Comparison of ENCODE assay signal across 26 mouse cellular contexts in genomic region chr1:74412711-74413110, GRCm38 (mm10). TPM values are rescaled to one million over a fixed set of nuclear protein-coding genes. Genes with fewer than 3 reads are reported as not detected.
"Had no signal": no experiment of that assay in that cellular context is flagged by ENCODE, and none has a peak within 500 bp of the region (broad histone marks: within the 10 kb centered on the region; RNA-seq: fewer than 3 reads in every experiment).

No protein-coding gene starts in this region.

- ATAC-seq: hindbrain, postnatal 0 days had no signal

- H3K27ac ChIP-seq: gastrocnemius, adult 2 months; heart, adult 2 months; heart, embryonic 13.5 days; heart, embryonic 15.5 days; hindbrain, embryonic 13.5 days; hindbrain, embryonic 15.5 days; hindbrain, postnatal 0 days; layer of hippocampus, adult 2 months; left cerebral cortex, adult 2 months; limb, embryonic 10.5 days; limb, embryonic 12.5 days; liver, embryonic 13.5 days had no signal

- H3K4me2 ChIP-seq: heart, embryonic 11.5 days; heart, embryonic 13.5 days; heart, embryonic 15.5 days; hindbrain, embryonic 13.5 days; hindbrain, embryonic 15.5 days; limb, embryonic 12.5 days; liver, embryonic 11.5 days; liver, embryonic 13.5 days had no signal

- H3K4me1 ChIP-seq: heart, embryonic 13.5 days; heart, embryonic 15.5 days; hindbrain, embryonic 13.5 days; hindbrain, embryonic 15.5 days had no signal

- DNase-seq: gastrocnemius, adult 2 months; gastrocnemius, postnatal 10 days; gastrocnemius, postnatal 36 days; heart, adult 11 months; heart, adult 2 months; heart, postnatal 14 days; heart, postnatal 36 days; kidney, adult 18-20 months; kidney, adult 8-10 months; kidney, postnatal 10 days; kidney, postnatal 25 days; kidney, postnatal 4 days; liver; liver, embryonic 13.5 days had no signal

- H3K27me3 ChIP-seq: heart, embryonic 13.5 days; heart, embryonic 15.5 days; hindbrain, embryonic 13.5 days; hindbrain, embryonic 15.5 days had no signal

- H3K36me3 ChIP-seq: heart, embryonic 13.5 days; heart, embryonic 15.5 days; hindbrain, embryonic 13.5 days; hindbrain, embryonic 15.5 days; limb, embryonic 10.5 days; limb, embryonic 12.5 days; liver, embryonic 13.5 days had no signal

- H3K9ac ChIP-seq: heart, embryonic 13.5 days; heart, embryonic 15.5 days; hindbrain, embryonic 13.5 days; hindbrain, embryonic 15.5 days; limb, embryonic 12.5 days; liver, embryonic 13.5 days had no signal

- H3K4me3 ChIP-seq: gastrocnemius, adult 2 months; heart, adult 2 months; heart, embryonic 13.5 days; heart, embryonic 15.5 days; hindbrain, embryonic 13.5 days; hindbrain, embryonic 15.5 days; layer of hippocampus, adult 2 months; left cerebral cortex, adult 2 months; limb, embryonic 10.5 days; limb, embryonic 12.5 days; liver, embryonic 13.5 days had no signal

- H3K9me3 ChIP-seq: heart, embryonic 13.5 days; heart, embryonic 15.5 days; hindbrain, embryonic 13.5 days; hindbrain, embryonic 15.5 days; limb, embryonic 10.5 days; limb, embryonic 12.5 days had no signal

RNA-seq across cellular contexts. Expression of gene Vil1, which starts 3.5 kb away (rescaled TPM):
- total RNA-seq: gastrocnemius, adult 2 months; gastrocnemius, postnatal 36 days had no signal

RNA-seq across cellular contexts. Expression of gene Slc11a1, which starts 37.7 kb away (rescaled TPM):
- total RNA-seq: hematopoietic stem cell, adult 5-6 weeks had no signal
